ENCODE assay signal across 14 mouse cellular contexts in genomic region chr4:142420427-142420826, GRCm38 (mm10).
"Had no signal": no experiment of that assay in that cellular context is flagged by ENCODE, and none has a peak within 500 bp of the region (broad histone marks: within the 10 kb centered on the region; RNA-seq: fewer than 3 reads in every experiment).

No protein-coding gene starts in this region.

- ATAC-seq: lung, postnatal 0 days had no signal

- DNase-seq: kidney, postnatal 10 days; kidney, postnatal 4 days; lung, adult 2 months; lung, postnatal 36 days; retina, postnatal 1 day; right cerebral cortex, postnatal 4 days; spleen, adult 18-20 months; thymus, adult 18-20 months; thymus, postnatal 14 days had no signal

- H3K9me3 ChIP-seq: limb, embryonic 10.5 days; liver, embryonic 15.5 days had no signal

- H3K4me3 ChIP-seq: left cerebral cortex, adult 2 months; limb, embryonic 10.5 days; liver, embryonic 15.5 days had no signal

- H3K27ac ChIP-seq: left cerebral cortex, adult 2 months; limb, embryonic 10.5 days; liver, embryonic 15.5 days had no signal

- H3K27me3 ChIP-seq: liver, embryonic 15.5 days had no signal

- H3K9ac ChIP-seq: liver, embryonic 15.5 days had no signal

- H3K4me2 ChIP-seq: liver, embryonic 11.5 days; liver, embryonic 15.5 days had no signal

- H3K36me3 ChIP-seq: limb, embryonic 10.5 days; liver, embryonic 15.5 days had no signal

- H3K4me1 ChIP-seq: liver, embryonic 15.5 days had no signal
